Mouse (Mus musculus) myocyte (in vitro differentiated cells): ENCODE measurements around the gene Nlgn3. TPM values are rescaled to one million over a fixed set of nuclear protein-coding genes. Genes with fewer than 3 reads are reported as not detected.

ENCODE experiments used
- H3K27me3 ChIP-seq: one replicate; pipeline ENCODE4 v1.6.1; 2011; ENCODE audit not compliant: control insufficient read depth, insufficient read depth, insufficient read length
- H3K36me3 ChIP-seq: one replicate; pipeline ENCODE4 v1.6.1; 2011; ENCODE audit not compliant: control insufficient read depth, insufficient read depth
- H3K4me2 ChIP-seq: one replicate; pipeline ENCODE4 v1.6.1; 2011; ENCODE audit warnings: low read depth, control low read depth
- H3K4me3 ChIP-seq: one replicate; pipeline ENCODE4 v1.5.1; 2011; ENCODE audit warnings: mild to moderate bottlenecking, control low read depth, moderate library complexity
- H3K79me2 ChIP-seq: one replicate; pipeline ENCODE4 v1.6.1; 2011; ENCODE audit not compliant: control insufficient read depth, insufficient read depth
- H3ac ChIP-seq: one replicate; pipeline ENCODE4 v1.6.1; 2011; ENCODE audit not compliant: control insufficient read depth, insufficient read length
- CEBPB ChIP-seq: IDR thresholded peaks from 2 replicates; pipeline ENCODE4 v1.6.1; 2011; ENCODE audit warnings: mild to moderate bottlenecking, moderate library complexity; ENCODE audit not compliant: poor library complexity, insufficient read depth, severe bottlenecking
- E2F4 ChIP-seq: IDR thresholded peaks from one replicate; pipeline ENCODE4 v1.6.1; 2011; ENCODE audit warnings: mild to moderate bottlenecking, control low read depth, moderate library complexity; ENCODE audit not compliant: insufficient read depth
- MAX ChIP-seq: IDR thresholded peaks from one replicate; pipeline ENCODE4 v1.6.1; 2011; ENCODE audit warnings: low read depth, mild to moderate bottlenecking, control low read depth
- MYOD1 ChIP-seq, 3 experiments: IDR thresholded peaks; one replicate each; pipeline ENCODE4 v1.6.1; 2011; ENCODE audit warnings: control low read depth in 2 of 3, low read depth in 2 of 3, mild to moderate bottlenecking in 2 of 3, moderate library complexity in 1 of 3; ENCODE audit not compliant: insufficient read length in 2 of 3, control insufficient read depth in 1 of 3
- MYOG ChIP-seq, 3 experiments: IDR thresholded peaks; one replicate each; pipeline ENCODE4 v1.6.1; 2011; ENCODE audit warnings: control low read depth in 2 of 3, low read depth in 2 of 3, mild to moderate bottlenecking in 2 of 3; ENCODE audit not compliant: insufficient read length in 2 of 3, control insufficient read depth in 1 of 3, insufficient read depth in 1 of 3
- POLR2A ChIP-seq: IDR thresholded peaks from one replicate; pipeline ENCODE4 v1.6.1; 2011; ENCODE audit warnings: low read depth, mild to moderate bottlenecking, control low read depth, moderate library complexity; ENCODE audit not compliant: insufficient read length
- POLR2AphosphoS2 ChIP-seq: IDR thresholded peaks from one replicate; pipeline ENCODE4 v1.6.1; 2011; ENCODE audit warnings: low read depth, control low read depth; ENCODE audit not compliant: insufficient read length
- REST ChIP-seq: IDR thresholded peaks from one replicate; pipeline ENCODE4 v1.6.1; 2011; ENCODE audit warnings: mild to moderate bottlenecking, control low read depth, moderate library complexity; ENCODE audit not compliant: insufficient read depth, insufficient read length
- SRF ChIP-seq: IDR thresholded peaks from one replicate; pipeline ENCODE4 v1.6.1; 2011; ENCODE audit warnings: low read depth; ENCODE audit not compliant: control insufficient read depth, insufficient read length
- TCF12 ChIP-seq: IDR thresholded peaks from one replicate; pipeline ENCODE4 v1.6.1; 2011; ENCODE audit warnings: mild to moderate bottlenecking, control low read depth; ENCODE audit not compliant: poor library complexity, insufficient read depth, severe bottlenecking
- TCF3 ChIP-seq: IDR thresholded peaks from one replicate; pipeline ENCODE4 v1.6.1; 2011; ENCODE audit warnings: low read depth, control low read depth; ENCODE audit not compliant: insufficient read length
- USF1 ChIP-seq: IDR thresholded peaks from one replicate; pipeline ENCODE4 v1.6.1; 2011; ENCODE audit warnings: low read depth, mild to moderate bottlenecking, control low read depth, moderate library complexity
- polyA plus RNA-seq: library from polyadenylated mRNA; unstranded; fragments of >200 nt; fragmentation: generic; extraction: Trizol; gene quantifications from one replicate; pipeline ENCODE4 v1.2.1, GENCODE M21; 2012; ENCODE audit warnings: missing spikeins

The Nlgn3 gene
- polyA plus RNA-seq, 1 experiment, result not detected

- TF ChIP-seq MYOG (IDR thresholded peaks at IDR 0.05; ENCODE audit: control insufficient read depth in 1 of 3, insufficient read depth in 1 of 3, insufficient read length in 2 of 3, low read depth in 2 of 3), result no peak
- TF ChIP-seq CEBPB, result no peak
- TF ChIP-seq POLR2A, result no peak
- TF ChIP-seq SRF, result no peak
- TF ChIP-seq MAX, result no peak
- no peak for TF ChIP-seq E2F4
- no peak for TF ChIP-seq REST
- no peak overlapping the region for H3K4me2 ChIP-seq
Measured at GRCm38 (mm10) chrX:101370573-101370972, 71.6 kb downstream of the Nlgn3 start.

GRCm38 (mm10) chrX:101372946-101373345 lies 74.0 kb downstream of the Nlgn3 start:
- no peaks in the 10 kb centered on the region for H3K79me2 ChIP-seq
- TF ChIP-seq TCF12 (no peak), E2F4 (no peak), REST (no peak), USF1 (no peak), MYOD1 (IDR thresholded peaks at IDR 0.05; ENCODE audit: control insufficient read depth in 1 of 3, insufficient read length in 2 of 3, low read depth in 2 of 3) (no peak), TCF3 (no peak), POLR2AphosphoS2 (no peak), MAX (no peak), SRF (no peak), POLR2A (no peak), MYOG (IDR thresholded peaks at IDR 0.05; ENCODE audit: control insufficient read depth in 1 of 3, insufficient read depth in 1 of 3, insufficient read length in 2 of 3, low read depth in 2 of 3) (no peak), CEBPB (no peak)
- no peaks in the 10 kb centered on the region for H3K36me3 ChIP-seq
- no peak overlapping the region for H3K4me3 ChIP-seq
- no peak overlapping the region for H3ac ChIP-seq
- no peaks in the 10 kb centered on the region for H3K27me3 ChIP-seq
- no peak overlapping the region for H3K4me2 ChIP-seq

More at GRCm38 (mm10) chrX:101370573-101370972, 71.6 kb downstream of the Nlgn3 start:
- Histone ChIP-seq H3K27me3 (no peaks in the 10 kb centered on the region), H3K36me3 (no peaks in the 10 kb centered on the region), H3ac (no peak overlapping the region), H3K4me3 (no peak overlapping the region), H3K79me2 (no peaks in the 10 kb centered on the region)

Other genes starting within 250 kb of the Nlgn3 start
- gene Tex11, start 239.5 kb upstream of the Nlgn3 start, polyA plus RNA-seq, result not detected
- gene Slc7a3, start 213.1 kb upstream of the Nlgn3 start, polyA plus RNA-seq, result 19.0 TPM
- 46.3 TPM for gene Snx12, start 76.6 kb upstream of the Nlgn3 start, polyA plus RNA-seq
- gene Foxo4, start 44.6 kb upstream of the Nlgn3 start, polyA plus RNA-seq, result 20.0 TPM
- not detected for gene Gm614, start 35.2 kb upstream of the Nlgn3 start, polyA plus RNA-seq
- 4.5 TPM for gene Il2rg, start 30.9 kb upstream of the Nlgn3 start, polyA plus RNA-seq
- not detected for gene Gm20489, start 30.1 kb upstream of the Nlgn3 start, polyA plus RNA-seq
- 29.6 TPM for gene Med12, start 25.1 kb upstream of the Nlgn3 start, polyA plus RNA-seq
- gene Gjb1, start 77.2 kb downstream of the Nlgn3 start, polyA plus RNA-seq, result not detected
- 16.9 TPM for gene Zmym3, start 121.7 kb downstream of the Nlgn3 start, polyA plus RNA-seq
- gene Nono, start 130.2 kb downstream of the Nlgn3 start, polyA plus RNA-seq, result 183 TPM
- 114 TPM for gene Itgb1bp2, start 149.9 kb downstream of the Nlgn3 start, polyA plus RNA-seq
- gene Taf1, start 233.6 kb downstream of the Nlgn3 start, polyA plus RNA-seq, result 7.9 TPM